Mouse (Mus musculus): ENCODE data around the gene Rps11. TPM values are rescaled to one million over a fixed set of nuclear protein-coding genes. Genes with fewer than 3 reads are reported as not detected.

Gene Rps11
- polyA plus RNA-seq, 1 experiment = 22.2 TPM

- TF ChIP-seq TAL1 (IDR thresholded peaks at IDR 0.05; ENCODE audit: low read length) = no peak
- no peak for TF ChIP-seq GATA1 (IDR thresholded peaks at IDR 0.05; ENCODE audit: low read length)
- H3K36me3 ChIP-seq (ENCODE audit: control insufficient read depth) = peaks cover 50% of the 10 kb centered on the region
- no peaks in the 10 kb centered on the region for H3K27me3 ChIP-seq (ENCODE audit: control insufficient read depth)
- H3K4me3 ChIP-seq (replicated peaks) = no peak overlapping the region
- no peaks in the 10 kb centered on the region for H3K9me3 ChIP-seq (ENCODE audit: control insufficient read depth, low read length)
- peaks cover 12% of the 10 kb centered on the region for H3K4me1 ChIP-seq (ENCODE audit: control insufficient read depth)
Observed at GRCm38 (mm10) chr7:45148534-45149098, 24.4 kb upstream of the Rps11 start.

GRCm38 (mm10) chr7:45147899-45148298 is 23.7 kb upstream of the Rps11 start:
- H3K36me3 ChIP-seq (ENCODE audit: control insufficient read depth) = peaks cover 57% of the 10 kb centered on the region
- no peak for TF ChIP-seq GATA1 (IDR thresholded peaks at IDR 0.05; ENCODE audit: low read length)
- TF ChIP-seq TAL1 (IDR thresholded peaks at IDR 0.05; ENCODE audit: low read length) = no peak

GRCm38 (mm10) chr7:45147267-45147666 is 23.0 kb upstream of the Rps11 start:
- H3K36me3 ChIP-seq (ENCODE audit: control insufficient read depth) = peaks cover 63% of the 10 kb centered on the region
- H3K4me3 ChIP-seq (replicated peaks) = no peak overlapping the region
- no peak for TF ChIP-seq TAL1 (IDR thresholded peaks at IDR 0.05; ENCODE audit: low read length)

More at GRCm38 (mm10) chr7:45147899-45148298, 23.7 kb upstream of the Rps11 start:
- no peaks in the 10 kb centered on the region for H3K27me3 ChIP-seq (ENCODE audit: control insufficient read depth)
- peaks cover 7% of the 10 kb centered on the region for H3K4me1 ChIP-seq (ENCODE audit: control insufficient read depth)
- no peaks in the 10 kb centered on the region for H3K9me3 ChIP-seq (ENCODE audit: control insufficient read depth, low read length)
- no peak overlapping the region for H3K4me3 ChIP-seq (replicated peaks)

GRCm38 (mm10) chr7:45145460-45145859 is 21.2 kb upstream of the Rps11 start:
- H3K27me3 ChIP-seq (ENCODE audit: control insufficient read depth) = no peaks in the 10 kb centered on the region
- TF ChIP-seq TAL1 (IDR thresholded peaks at IDR 0.05; ENCODE audit: low read length) (no peak), GATA1 (IDR thresholded peaks at IDR 0.05; ENCODE audit: low read length) (no peak)
- H3K36me3 ChIP-seq (ENCODE audit: control insufficient read depth) = peaks cover 72% of the 10 kb centered on the region
- no peak overlapping the region for H3K4me3 ChIP-seq (replicated peaks)
- H3K9me3 ChIP-seq (ENCODE audit: control insufficient read depth, low read length) = no peaks in the 10 kb centered on the region
- H3K4me1 ChIP-seq (ENCODE audit: control insufficient read depth) = peaks cover under 1% of the 10 kb centered on the region

More at GRCm38 (mm10) chr7:45147267-45147666, 23.0 kb upstream of the Rps11 start:
- peaks cover 7% of the 10 kb centered on the region for H3K4me1 ChIP-seq (ENCODE audit: control insufficient read depth)
- H3K9me3 ChIP-seq (ENCODE audit: control insufficient read depth, low read length) = no peaks in the 10 kb centered on the region
- H3K27me3 ChIP-seq (ENCODE audit: control insufficient read depth) = no peaks in the 10 kb centered on the region

GRCm38 (mm10) chr7:45144368-45145174 is 20.3 kb upstream of the Rps11 start:
- peaks cover 3% of the 10 kb centered on the region for H3K4me1 ChIP-seq (ENCODE audit: control insufficient read depth)
- no peak overlapping the region for H3K4me3 ChIP-seq (replicated peaks)
- no peaks in the 10 kb centered on the region for H3K27me3 ChIP-seq (ENCODE audit: control insufficient read depth)
- H3K36me3 ChIP-seq (ENCODE audit: control insufficient read depth) = peaks cover 72% of the 10 kb centered on the region
- no peak for TF ChIP-seq GATA1 (IDR thresholded peaks at IDR 0.05; ENCODE audit: low read length)
- H3K9me3 ChIP-seq (ENCODE audit: control insufficient read depth, low read length) = no peaks in the 10 kb centered on the region

GRCm38 (mm10) chr7:45141914-45142313 is 17.7 kb upstream of the Rps11 start:
- TF ChIP-seq GATA1 (IDR thresholded peaks at IDR 0.05; ENCODE audit: low read length) (no peak), TAL1 (IDR thresholded peaks at IDR 0.05; ENCODE audit: low read length) (no peak)
- Histone ChIP-seq H3K9me3 (ENCODE audit: control insufficient read depth, low read length) (no peaks in the 10 kb centered on the region), H3K27me3 (ENCODE audit: control insufficient read depth) (no peaks in the 10 kb centered on the region), H3K36me3 (ENCODE audit: control insufficient read depth) (peaks cover 54% of the 10 kb centered on the region), H3K4me1 (ENCODE audit: control insufficient read depth) (peaks cover 27% of the 10 kb centered on the region), H3K4me3 (replicated peaks) (no peak overlapping the region)

GRCm38 (mm10) chr7:45141319-45141718 is 17.1 kb upstream of the Rps11 start:
- Histone ChIP-seq H3K36me3 (ENCODE audit: control insufficient read depth) (peaks cover 48% of the 10 kb centered on the region), H3K4me3 (replicated peaks) (no peak overlapping the region), H3K27me3 (ENCODE audit: control insufficient read depth) (no peaks in the 10 kb centered on the region), H3K4me1 (ENCODE audit: control insufficient read depth) (peaks cover 33% of the 10 kb centered on the region), H3K9me3 (ENCODE audit: control insufficient read depth, low read length) (no peaks in the 10 kb centered on the region)
- TF ChIP-seq GATA1 (IDR thresholded peaks at IDR 0.05; ENCODE audit: low read length) (no peak), TAL1 (IDR thresholded peaks at IDR 0.05; ENCODE audit: low read length) (no peak)

- Histone ChIP-seq H3K4me3 (replicated peaks) (no peak overlapping the region), H3K9me3 (ENCODE audit: control insufficient read depth, low read length) (no peaks in the 10 kb centered on the region), H3K4me1 (ENCODE audit: control insufficient read depth) (peaks cover 45% of the 10 kb centered on the region), H3K36me3 (ENCODE audit: control insufficient read depth) (peaks cover 37% of the 10 kb centered on the region), H3K27me3 (ENCODE audit: control insufficient read depth) (no peaks in the 10 kb centered on the region)
- TF ChIP-seq GATA1 (IDR thresholded peaks at IDR 0.05; ENCODE audit: low read length) = no peak
Observed at GRCm38 (mm10) chr7:45139904-45140723, 15.9 kb upstream of the Rps11 start.

- peaks cover 27% of the 10 kb centered on the region for H3K36me3 ChIP-seq (ENCODE audit: control insufficient read depth)
- H3K9me3 ChIP-seq (ENCODE audit: control insufficient read depth, low read length) = no peaks in the 10 kb centered on the region; the same call in 1 of the 2 replicates
- no peaks in the 10 kb centered on the region for H3K27me3 ChIP-seq (ENCODE audit: control insufficient read depth)
- no peak overlapping the region for H3K4me3 ChIP-seq (replicated peaks)
- peaks cover 60% of the 10 kb centered on the region for H3K4me1 ChIP-seq (ENCODE audit: control insufficient read depth)
- TF ChIP-seq GATA1 (IDR thresholded peaks at IDR 0.05; ENCODE audit: low read length) (no peak), TAL1 (IDR thresholded peaks at IDR 0.05; ENCODE audit: low read length) (no peak)
Observed at GRCm38 (mm10) chr7:45138403-45138802, 14.2 kb upstream of the Rps11 start.
